Mouse (Mus musculus): ENCODE measurements around the gene Rbfox1. TPM values are rescaled to one million over a fixed set of nuclear protein-coding genes. Genes with fewer than 3 reads are reported as not detected.

The Rbfox1 gene
- polyA plus RNA-seq, 1 experiment from 2014 or later, result 2.3 TPM

- H3K36me3 ChIP-seq (ENCODE audit: control insufficient read depth, insufficient read depth), result no peaks in the 10 kb centered on the region
- no peak for TF ChIP-seq CTCF (IDR thresholded peaks at IDR 0.05; ENCODE audit: low read depth)
- no peaks in the 10 kb centered on the region for H3K27me3 ChIP-seq (replicated peaks; ENCODE audit: control insufficient read depth, insufficient read depth, low read length)
- no peaks in the 10 kb centered on the region for H3K9me3 ChIP-seq (ENCODE audit: control insufficient read depth)
- no peak for ATAC-seq
- H3K27ac ChIP-seq (ENCODE audit: low read depth, low read length), result no peak overlapping the region
- WGBS, result 57% methylated on average over 6 of the region's 6 CpGs
- no peak overlapping the region for H3K4me3 ChIP-seq (ENCODE audit: low read depth, low read length)
- H3K4me1 ChIP-seq (replicated peaks; ENCODE audit: control insufficient read depth, insufficient read depth, low read length), result no peaks in the 10 kb centered on the region
- H3K4me2 ChIP-seq (replicated peaks; ENCODE audit: low read depth), result no peak overlapping the region
- H3K9ac ChIP-seq (ENCODE audit: low read depth, low read length), result no peak overlapping the region
These were observed 1261.3 kb downstream of the Rbfox1 start for GRCm38 (mm10) chr16:7146454-7146853.

- Histone ChIP-seq H3K27ac (ENCODE audit: low read depth, low read length) (no peak overlapping the region), H3K36me3 (ENCODE audit: control insufficient read depth, insufficient read depth) (no peaks in the 10 kb centered on the region), H3K4me2 (replicated peaks; ENCODE audit: low read depth) (no peak overlapping the region), H3K4me1 (replicated peaks; ENCODE audit: control insufficient read depth, insufficient read depth, low read length) (no peaks in the 10 kb centered on the region), H3K27me3 (replicated peaks; ENCODE audit: control insufficient read depth, insufficient read depth, low read length) (no peaks in the 10 kb centered on the region), H3K9ac (ENCODE audit: low read depth, low read length) (no peak overlapping the region), H3K9me3 (ENCODE audit: control insufficient read depth) (no peaks in the 10 kb centered on the region), H3K4me3 (ENCODE audit: low read depth, low read length) (no peak overlapping the region)
- no peak for ATAC-seq
- WGBS, result 86% methylated on average over 2 of the region's 2 CpGs
- TF ChIP-seq CTCF (IDR thresholded peaks at IDR 0.05; ENCODE audit: low read depth), result no peak
These were observed 1262.7 kb downstream of the Rbfox1 start for GRCm38 (mm10) chr16:7147884-7148283.

- no peak overlapping the region for H3K4me3 ChIP-seq (ENCODE audit: low read depth, low read length)
- ATAC-seq, result no peak
- 72% methylated on average over 16 of the region's 16 CpGs for WGBS
- no peaks in the 10 kb centered on the region for H3K36me3 ChIP-seq (ENCODE audit: control insufficient read depth, insufficient read depth)
- H3K27me3 ChIP-seq (replicated peaks; ENCODE audit: control insufficient read depth, insufficient read depth, low read length), result no peaks in the 10 kb centered on the region
- H3K9me3 ChIP-seq (ENCODE audit: control insufficient read depth), result no peaks in the 10 kb centered on the region
- H3K4me2 ChIP-seq (replicated peaks; ENCODE audit: low read depth), result no peak overlapping the region
- no peak for TF ChIP-seq CTCF (IDR thresholded peaks at IDR 0.05; ENCODE audit: low read depth)
- H3K4me1 ChIP-seq (replicated peaks; ENCODE audit: control insufficient read depth, insufficient read depth, low read length), result no peaks in the 10 kb centered on the region
- H3K27ac ChIP-seq (ENCODE audit: low read depth, low read length), result no peak overlapping the region
- H3K9ac ChIP-seq (ENCODE audit: low read depth, low read length), result no peak overlapping the region
These were observed 1264.1 kb downstream of the Rbfox1 start for GRCm38 (mm10) chr16:7149106-7149899.

GRCm38 (mm10) chr16:7150201-7150791 is 1265.1 kb downstream of the Rbfox1 start:
- no peaks in the 10 kb centered on the region for H3K36me3 ChIP-seq (ENCODE audit: control insufficient read depth, insufficient read depth)
- H3K4me2 ChIP-seq (replicated peaks; ENCODE audit: low read depth), result no peak overlapping the region
- H3K27me3 ChIP-seq (replicated peaks; ENCODE audit: control insufficient read depth, insufficient read depth, low read length), result no peaks in the 10 kb centered on the region
- no peak overlapping the region for H3K4me3 ChIP-seq (ENCODE audit: low read depth, low read length)
- H3K27ac ChIP-seq (ENCODE audit: low read depth, low read length), result no peak overlapping the region
- no peak for ATAC-seq
- no peaks in the 10 kb centered on the region for H3K9me3 ChIP-seq (ENCODE audit: control insufficient read depth)
- H3K9ac ChIP-seq (ENCODE audit: low read depth, low read length), result no peak overlapping the region
- WGBS, result 26% methylated on average over 8 of the region's 8 CpGs
- no peaks in the 10 kb centered on the region for H3K4me1 ChIP-seq (replicated peaks; ENCODE audit: control insufficient read depth, insufficient read depth, low read length)
- no peak for TF ChIP-seq CTCF (IDR thresholded peaks at IDR 0.05; ENCODE audit: low read depth)

GRCm38 (mm10) chr16:7152401-7152800 is 1267.2 kb downstream of the Rbfox1 start:
- WGBS, result 80% methylated on average over 4 of the region's 4 CpGs
- ATAC-seq, result no peak
- no peaks in the 10 kb centered on the region for H3K27me3 ChIP-seq (replicated peaks; ENCODE audit: control insufficient read depth, insufficient read depth, low read length)
- TF ChIP-seq CTCF (IDR thresholded peaks at IDR 0.05; ENCODE audit: low read depth), result no peak
- H3K4me1 ChIP-seq (replicated peaks; ENCODE audit: control insufficient read depth, insufficient read depth, low read length), result no peaks in the 10 kb centered on the region
- no peak overlapping the region for H3K4me3 ChIP-seq (ENCODE audit: low read depth, low read length)
- no peaks in the 10 kb centered on the region for H3K9me3 ChIP-seq (ENCODE audit: control insufficient read depth)
- no peak overlapping the region for H3K4me2 ChIP-seq (replicated peaks; ENCODE audit: low read depth)
- H3K9ac ChIP-seq (ENCODE audit: low read depth, low read length), result no peak overlapping the region
- H3K36me3 ChIP-seq (ENCODE audit: control insufficient read depth, insufficient read depth), result no peaks in the 10 kb centered on the region
- no peak overlapping the region for H3K27ac ChIP-seq (ENCODE audit: low read depth, low read length)

GRCm38 (mm10) chr16:7154671-7155070 is 1269.5 kb downstream of the Rbfox1 start:
- H3K36me3 ChIP-seq (ENCODE audit: control insufficient read depth, insufficient read depth), result no peaks in the 10 kb centered on the region
- no peak for ATAC-seq
- H3K4me2 ChIP-seq (replicated peaks; ENCODE audit: low read depth), result no peak overlapping the region
- no peak for TF ChIP-seq CTCF (IDR thresholded peaks at IDR 0.05; ENCODE audit: low read depth)
- no peaks in the 10 kb centered on the region for H3K9me3 ChIP-seq (ENCODE audit: control insufficient read depth)
- H3K4me1 ChIP-seq (replicated peaks; ENCODE audit: control insufficient read depth, insufficient read depth, low read length), result no peaks in the 10 kb centered on the region
- H3K9ac ChIP-seq (ENCODE audit: low read depth, low read length), result no peak overlapping the region
- 76% methylated on average over 3 of the region's 3 CpGs for WGBS
- H3K27me3 ChIP-seq (replicated peaks; ENCODE audit: control insufficient read depth, insufficient read depth, low read length), result no peaks in the 10 kb centered on the region
- H3K27ac ChIP-seq (ENCODE audit: low read depth, low read length), result no peak overlapping the region
- H3K4me3 ChIP-seq (ENCODE audit: low read depth, low read length), result no peak overlapping the region
